ENCODE assay signal across 16 mouse cellular contexts in genomic region chr11:106154770-106155169, GRCm38 (mm10). TPM values are rescaled to one million over a fixed set of nuclear protein-coding genes. Genes with fewer than 3 reads are reported as not detected.
DNase-seq lines count a peak whose midpoint lies in the region; ATAC-seq and TF ChIP-seq lines count a peak whose summit lies in the region.
"Had no signal": no experiment of that assay in that cellular context is flagged by ENCODE, and none has a peak within 500 bp of the region (broad histone marks: within the 10 kb centered on the region; RNA-seq: fewer than 3 reads in every experiment).

No protein-coding gene starts in this region.

- no peak for ATAC-seq in hindbrain, embryonic 13.5 days (ENCODE audit: low FRiP score)
- no peak for ATAC-seq in hindbrain, embryonic 14.5 days (ENCODE audit: low FRiP score)
- ATAC-seq in liver, postnatal 0 days, result no peak
- 0 out of 2 replicates have a peak, but pooled peaks have one; percentile 14 for ATAC-seq in liver, embryonic 11.5 days (replicated peaks; ENCODE audit: low FRiP score)
- ATAC-seq in midbrain, postnatal 0 days (ENCODE audit: low FRiP score), result no peak

- peak overlapping the region; percentile 19; the same call in 1 of the 2 replicates for H3K9ac ChIP-seq in hindbrain, embryonic 13.5 days
- no peak overlapping the region for H3K9ac ChIP-seq in hindbrain, embryonic 14.5 days
- no peak overlapping the region for H3K9ac ChIP-seq in liver, postnatal 0 days (replicated peaks)
- H3K9ac ChIP-seq in liver, embryonic 11.5 days (ENCODE audit: low read depth, low read length), result no peak overlapping the region
- H3K9ac ChIP-seq in midbrain, postnatal 0 days (replicated peaks; ENCODE audit: low read length, poor library complexity, severe bottlenecking), result no peak overlapping the region
- H3K9ac ChIP-seq: heart, embryonic 13.5 days had no signal

- H3K4me2 ChIP-seq in hindbrain, embryonic 13.5 days, result no peak overlapping the region
- no peak overlapping the region for H3K4me2 ChIP-seq in hindbrain, embryonic 14.5 days (replicated peaks)
- H3K4me2 ChIP-seq in liver, postnatal 0 days (ENCODE audit: low read depth, low read length), result no peak overlapping the region
- no peak overlapping the region for H3K4me2 ChIP-seq in liver, embryonic 11.5 days
- no peak overlapping the region for H3K4me2 ChIP-seq in midbrain, postnatal 0 days (ENCODE audit: low read depth, low read length, poor library complexity, severe bottlenecking)
- H3K4me2 ChIP-seq: heart, embryonic 13.5 days had no signal

- WGBS in hindbrain, embryonic 13.5 days, result 72% methylated on average over 2 of the region's 2 CpGs
- 63% methylated on average over 2 of the region's 2 CpGs for WGBS in hindbrain, embryonic 14.5 days
- 67% methylated on average over 2 of the region's 2 CpGs for WGBS in liver, postnatal 0 days (ENCODE audit: insufficient replicate concordance)
- WGBS in liver, embryonic 11.5 days, result 81% methylated on average over 2 of the region's 2 CpGs
- WGBS in midbrain, postnatal 0 days, result 66% methylated on average over 2 of the region's 2 CpGs

- no peaks in the 10 kb centered on the region for H3K27me3 ChIP-seq in hindbrain, embryonic 13.5 days
- H3K27me3 ChIP-seq in hindbrain, embryonic 14.5 days (ENCODE audit: control insufficient read depth, insufficient read depth, low read length), result no peaks in the 10 kb centered on the region
- H3K27me3 ChIP-seq in liver, postnatal 0 days (ENCODE audit: insufficient read depth, low read length), result no peaks in the 10 kb centered on the region
- H3K27me3 ChIP-seq in liver, embryonic 11.5 days (replicated peaks; ENCODE audit: control insufficient read depth, insufficient read depth, low read length), result no peaks in the 10 kb centered on the region
- H3K27me3 ChIP-seq in midbrain, postnatal 0 days (ENCODE audit: insufficient read depth, low read length), result no peaks in the 10 kb centered on the region
- H3K27me3 ChIP-seq: heart, embryonic 13.5 days had no signal

- no peak for TF ChIP-seq EP300 in liver, postnatal 0 days (IDR thresholded peaks at IDR 0.05; ENCODE audit: low read depth)

- no peak for DNase-seq in hindbrain, embryonic 14.5 days (ENCODE audit: low spot score)
- peak; percentile 28 for DNase-seq in liver
- no peak for DNase-seq in liver, postnatal 0 days
- no peak for DNase-seq in liver, embryonic 11.5 days (ENCODE audit: low spot score)
- DNase-seq in midbrain, postnatal 0 days (ENCODE audit: low spot score), result no peak
- no peak for DNase-seq in lung, postnatal 10 days
- DNase-seq: cerebellum, adult 8-10 months; gastrocnemius, postnatal 25 days; layer of hippocampus, adult 9-11 months; lung, postnatal 14 days had no signal

- TF ChIP-seq CTCF in liver, postnatal 0 days (IDR thresholded peaks at IDR 0.05; ENCODE audit: low read depth), result no peak
- TF ChIP-seq CTCF in midbrain, postnatal 0 days (IDR thresholded peaks at IDR 0.05), result no peak

- no peaks in the 10 kb centered on the region for H3K9me3 ChIP-seq in hindbrain, embryonic 13.5 days
- no peaks in the 10 kb centered on the region for H3K9me3 ChIP-seq in hindbrain, embryonic 14.5 days (ENCODE audit: control insufficient read depth, low read length)
- no peaks in the 10 kb centered on the region for H3K9me3 ChIP-seq in liver, postnatal 0 days (ENCODE audit: low read length)
- H3K9me3 ChIP-seq in liver, embryonic 11.5 days (ENCODE audit: control insufficient read depth, low read length), result no peaks in the 10 kb centered on the region
- H3K9me3 ChIP-seq in midbrain, postnatal 0 days (ENCODE audit: low read length), result no peaks in the 10 kb centered on the region
- H3K9me3 ChIP-seq: heart, embryonic 13.5 days had no signal

- peaks cover 39% of the 10 kb centered on the region for H3K4me1 ChIP-seq in hindbrain, embryonic 13.5 days (replicated peaks)
- peaks cover 16% of the 10 kb centered on the region for H3K4me1 ChIP-seq in hindbrain, embryonic 14.5 days (replicated peaks; ENCODE audit: control insufficient read depth, insufficient read depth, low read length)
- peaks cover 24% of the 10 kb centered on the region for H3K4me1 ChIP-seq in liver, postnatal 0 days (ENCODE audit: insufficient read depth)
- peaks cover 18% of the 10 kb centered on the region for H3K4me1 ChIP-seq in liver, embryonic 11.5 days (replicated peaks; ENCODE audit: control insufficient read depth, insufficient read depth, low read length)
- peaks cover 8% of the 10 kb centered on the region; the same call in 1 of the 2 replicates for H3K4me1 ChIP-seq in midbrain, postnatal 0 days (ENCODE audit: insufficient read depth, low read length)

- H3K4me3 ChIP-seq in hindbrain, embryonic 13.5 days, result no peak overlapping the region
- no peak overlapping the region for H3K4me3 ChIP-seq in hindbrain, embryonic 14.5 days (replicated peaks; ENCODE audit: low read length)
- no peak overlapping the region for H3K4me3 ChIP-seq in liver, postnatal 0 days (ENCODE audit: low read depth, low read length)
- no peak overlapping the region for H3K4me3 ChIP-seq in liver, embryonic 11.5 days (ENCODE audit: low read depth, low read length)
- H3K4me3 ChIP-seq in midbrain, postnatal 0 days (ENCODE audit: low read depth, low read length), result no peak overlapping the region
- H3K4me3 ChIP-seq: heart, embryonic 13.5 days had no signal

- peaks cover 76% of the 10 kb centered on the region for H3K36me3 ChIP-seq in hindbrain, embryonic 13.5 days
- peaks cover 86% of the 10 kb centered on the region for H3K36me3 ChIP-seq in hindbrain, embryonic 14.5 days (replicated peaks; ENCODE audit: control insufficient read depth, insufficient read depth)
- peaks cover 45% of the 10 kb centered on the region for H3K36me3 ChIP-seq in liver, postnatal 0 days (replicated peaks; ENCODE audit: insufficient read depth, low read length)
- peaks cover 24% of the 10 kb centered on the region for H3K36me3 ChIP-seq in liver, embryonic 11.5 days (ENCODE audit: control insufficient read depth, insufficient read depth, low read length)
- H3K36me3 ChIP-seq in midbrain, postnatal 0 days (ENCODE audit: insufficient read depth, low read length), result peaks cover 44% of the 10 kb centered on the region

- H3K27ac ChIP-seq in hindbrain, embryonic 13.5 days, result no peak overlapping the region
- no peak overlapping the region for H3K27ac ChIP-seq in hindbrain, embryonic 14.5 days
- no peak overlapping the region for H3K27ac ChIP-seq in liver, postnatal 0 days (ENCODE audit: low read depth)
- no peak overlapping the region; the same call in 1 of the 2 replicates for H3K27ac ChIP-seq in liver, embryonic 11.5 days (ENCODE audit: low read depth, low read length)
- H3K27ac ChIP-seq in midbrain, postnatal 0 days (ENCODE audit: low read depth, low read length), result 0 out of 2 replicates have a peak overlapping the region, but pooled peaks have one; percentile 4
- H3K27ac ChIP-seq: heart, embryonic 13.5 days had no signal

RNA-seq across cellular contexts. Expression of gene Gm10840, which starts 5.9 kb away (rescaled TPM):
- not detected in 2 replicates for polyA plus RNA-seq in hindbrain, embryonic 13.5 days (2015; fragmentation: Nextera tagmentation; extraction: Ambion mirVana)
- not detected in 2 replicates for polyA plus RNA-seq in hindbrain, embryonic 14.5 days (2014; fragmentation: Nextera tagmentation; extraction: Ambion mirVana)
- polyA plus RNA-seq in liver, postnatal 0 days (2015; fragmentation: Nextera tagmentation; extraction: Ambion mirVana), result not detected in 2 replicates
- not detected in 2 replicates for polyA plus RNA-seq in liver, embryonic 11.5 days (2014; fragmentation: Nextera tagmentation; extraction: Ambion mirVana)
- total RNA-seq in midbrain, postnatal 0 days (2014; rRNA removed), result not detected in 2 replicates
- not detected in 2 replicates for polyA plus RNA-seq in midbrain, postnatal 0 days (2015; fragmentation: Nextera tagmentation; extraction: Ambion mirVana)
- total RNA-seq: gastrocnemius, postnatal 25 days; left cerebral cortex, postnatal 4 days had no signal
- polyA plus RNA-seq: embryonic facial prominence, embryonic 11.5 days; forebrain, embryonic 11.5 days; heart, embryonic 13.5 days; stomach, embryonic 14.5 days had no signal

RNA-seq across cellular contexts. Expression of gene Limd2, which starts 5.9 kb away (rescaled TPM):
- 197 and 211 TPM in 2 replicates for polyA plus RNA-seq in hindbrain, embryonic 13.5 days (2015; fragmentation: Nextera tagmentation; extraction: Ambion mirVana)
- 140 and 158 TPM in 2 replicates for polyA plus RNA-seq in hindbrain, embryonic 14.5 days (2014; fragmentation: Nextera tagmentation; extraction: Ambion mirVana)
- 77.5 and 77.7 TPM in 2 replicates for polyA plus RNA-seq in liver, postnatal 0 days (2015; fragmentation: Nextera tagmentation; extraction: Ambion mirVana)
- 172 and 182 TPM in 2 replicates for polyA plus RNA-seq in liver, embryonic 11.5 days (2014; fragmentation: Nextera tagmentation; extraction: Ambion mirVana)
- total RNA-seq in midbrain, postnatal 0 days (2014; rRNA removed), result 69.7 and 81.8 TPM in 2 replicates
- polyA plus RNA-seq in midbrain, postnatal 0 days (2015; fragmentation: Nextera tagmentation; extraction: Ambion mirVana), result 122 and 141 TPM in 2 replicates

RNA-seq across cellular contexts. Expression of gene Strada, which starts 47.2 kb away (rescaled TPM):
- 31.2 and 34.2 TPM in 2 replicates for polyA plus RNA-seq in hindbrain, embryonic 13.5 days (2015; fragmentation: Nextera tagmentation; extraction: Ambion mirVana)
- polyA plus RNA-seq in hindbrain, embryonic 14.5 days (2014; fragmentation: Nextera tagmentation; extraction: Ambion mirVana), result 27.4 and 30.1 TPM in 2 replicates
- 4.6 and 4.9 TPM in 2 replicates for polyA plus RNA-seq in liver, postnatal 0 days (2015; fragmentation: Nextera tagmentation; extraction: Ambion mirVana)
- polyA plus RNA-seq in liver, embryonic 11.5 days (2014; fragmentation: Nextera tagmentation; extraction: Ambion mirVana), result 22.0 and 24.3 TPM in 2 replicates
- total RNA-seq in midbrain, postnatal 0 days (2014; rRNA removed), result 26.9 and 31.2 TPM in 2 replicates
- 21.2 and 22.7 TPM in 2 replicates for polyA plus RNA-seq in midbrain, postnatal 0 days (2015; fragmentation: Nextera tagmentation; extraction: Ambion mirVana)
